Mouse (Mus musculus) hindbrain, embryonic 16.5 days (tissue): ENCODE measurements at regions not wholly inside any gene's neighbourhood (a gene's known extent, or its start where the extent isn't known, plus 50 kb on each side); places are given as distances from the start of the nearest gene placed in this dataset.

Experiments used
- ATAC-seq: fragments of 200-750 bp; cut with Nextera tagmentation; 2 replicates; pipeline ENCODE4 v1.8.0; 2017; ENCODE audit warnings: moderate TSS enrichment, moderate library complexity
- H3K27ac ChIP-seq: fragments of 300-500 bp; sonication (generic); 2 replicates; pipeline ENCODE4 v1.5.1; 2014; ENCODE audit warnings: low read depth, mild to moderate bottlenecking, control low read depth, low read length, moderate library complexity
- H3K27me3 ChIP-seq: fragments of 300-500 bp; sonication (generic); replicated peaks from 2 replicates; pipeline ENCODE4 v1.6.1; 2014; ENCODE audit warnings: low read length; ENCODE audit not compliant: control insufficient read depth, insufficient read depth
- H3K36me3 ChIP-seq: fragments of 300-500 bp; sonication (generic); 2 replicates; pipeline ENCODE4 v1.6.1; 2014; ENCODE audit warnings: mild to moderate bottlenecking, low read length, moderate library complexity, mixed read lengths; ENCODE audit not compliant: control insufficient read depth, insufficient read depth
- H3K4me1 ChIP-seq: fragments of 300-500 bp; sonication (generic); 2 replicates; pipeline ENCODE4 v1.6.1; 2014; ENCODE audit warnings: low read depth, low read length; ENCODE audit not compliant: control insufficient read depth, insufficient read depth
- H3K4me2 ChIP-seq: fragments of 300-500 bp; sonication (generic); 2 replicates; pipeline ENCODE4 v1.6.1; 2014; ENCODE audit warnings: mild to moderate bottlenecking, low read length, control low read depth, moderate library complexity
- H3K4me3 ChIP-seq: fragments of 300-500 bp; sonication (generic); 2 replicates; pipeline ENCODE4 v1.5.1; 2014; ENCODE audit warnings: mild to moderate bottlenecking, low read length, control low read depth, moderate library complexity
- H3K9ac ChIP-seq: fragments of 300-500 bp; sonication (generic); 2 replicates; pipeline ENCODE4 v1.6.1; 2014; ENCODE audit warnings: low read depth, mild to moderate bottlenecking, control low read depth, low read length, moderate library complexity
- H3K9me3 ChIP-seq: fragments of 300-500 bp; sonication (generic); 2 replicates; pipeline ENCODE4 v1.6.1; 2014; ENCODE audit warnings: mild to moderate bottlenecking, low read length, moderate library complexity; ENCODE audit not compliant: control insufficient read depth
- WGBS: fragments of 180-500 bp; shearing (Covaris S2); extraction: QIAGEN DNeasy Blood & Tissue Kit; methylation state at CpG from one replicate; pipeline ENCODE4 v1.1.7; 2014; 5-methylcytosine and 5-hydroxymethylcytosine counted together

GRCm38 (mm10) chr1:190639846-190640245, 271.7 kb downstream of the Rps6kc1 start:
- WGBS, result 88% methylated on average over 11 of the region's 11 CpGs
- H3K9me3 ChIP-seq, result no peaks in the 10 kb centered on the region
- H3K4me1 ChIP-seq, result no peaks in the 10 kb centered on the region
- no peak overlapping the region for H3K27ac ChIP-seq
- no peak for ATAC-seq
- no peak overlapping the region for H3K4me2 ChIP-seq
- no peaks in the 10 kb centered on the region for H3K36me3 ChIP-seq
- H3K27me3 ChIP-seq, result no peaks in the 10 kb centered on the region
- no peak overlapping the region for H3K4me3 ChIP-seq
- no peak overlapping the region for H3K9ac ChIP-seq

- H3K36me3 ChIP-seq, result no peaks in the 10 kb centered on the region
- H3K4me1 ChIP-seq, result no peaks in the 10 kb centered on the region
- no peak for ATAC-seq
- WGBS, result 90% methylated on average over 2 of the region's 2 CpGs
- H3K9me3 ChIP-seq, result no peaks in the 10 kb centered on the region
- H3K27me3 ChIP-seq, result no peaks in the 10 kb centered on the region
- no peak overlapping the region for H3K4me3 ChIP-seq
- H3K4me2 ChIP-seq, result no peak overlapping the region
- no peak overlapping the region for H3K27ac ChIP-seq
- H3K9ac ChIP-seq, result no peak overlapping the region
These were observed 276.6 kb downstream of the Rps6kc1 start for GRCm38 (mm10) chr1:190634935-190635334.

- no peak for ATAC-seq
- Histone ChIP-seq H3K9me3 (no peaks in the 10 kb centered on the region), H3K4me1 (no peaks in the 10 kb centered on the region), H3K4me2 (no peak overlapping the region), H3K9ac (no peak overlapping the region), H3K27ac (no peak overlapping the region), H3K27me3 (no peaks in the 10 kb centered on the region), H3K4me3 (no peak overlapping the region), H3K36me3 (no peaks in the 10 kb centered on the region)
- 39% methylated on average over 2 of the region's 2 CpGs for WGBS
These were observed 279.9 kb downstream of the Rps6kc1 start for GRCm38 (mm10) chr1:190631641-190632040.

- no peak overlapping the region for H3K9ac ChIP-seq
- H3K27me3 ChIP-seq, result no peaks in the 10 kb centered on the region
- H3K36me3 ChIP-seq, result no peaks in the 10 kb centered on the region
- no peak overlapping the region for H3K27ac ChIP-seq
- no peak for ATAC-seq
- no peaks in the 10 kb centered on the region for H3K9me3 ChIP-seq
- H3K4me1 ChIP-seq, result no peaks in the 10 kb centered on the region
- H3K4me3 ChIP-seq, result no peak overlapping the region
- H3K4me2 ChIP-seq, result no peak overlapping the region
- WGBS, result 96% methylated on average over 5 of the region's 5 CpGs
These were observed 281.4 kb downstream of the Rps6kc1 start for GRCm38 (mm10) chr1:190630193-190630592.

GRCm38 (mm10) chr1:190623916-190624315, 287.7 kb downstream of the Rps6kc1 start:
- no peak overlapping the region for H3K9ac ChIP-seq
- no peak for ATAC-seq
- no peaks in the 10 kb centered on the region for H3K9me3 ChIP-seq
- H3K27ac ChIP-seq, result no peak overlapping the region
- WGBS, result 77% methylated on average over 8 of the region's 8 CpGs
- no peak overlapping the region for H3K4me3 ChIP-seq
- no peak overlapping the region for H3K4me2 ChIP-seq
- H3K36me3 ChIP-seq, result no peaks in the 10 kb centered on the region
- no peaks in the 10 kb centered on the region for H3K4me1 ChIP-seq
- H3K27me3 ChIP-seq, result no peaks in the 10 kb centered on the region

GRCm38 (mm10) chr1:190600425-190600824, 311.1 kb downstream of the Rps6kc1 start:
- Histone ChIP-seq H3K27me3 (no peaks in the 10 kb centered on the region), H3K4me1 (no peaks in the 10 kb centered on the region), H3K9ac (no peak overlapping the region), H3K9me3 (no peaks in the 10 kb centered on the region), H3K4me2 (no peak overlapping the region), H3K27ac (no peak overlapping the region), H3K4me3 (no peak overlapping the region), H3K36me3 (no peaks in the 10 kb centered on the region)
- WGBS, result 83% methylated on average over 3 of the region's 3 CpGs
- no peak for ATAC-seq

- no peaks in the 10 kb centered on the region for H3K4me1 ChIP-seq
- no peaks in the 10 kb centered on the region for H3K27me3 ChIP-seq
- H3K9ac ChIP-seq, result no peak overlapping the region
- ATAC-seq, result no peak
- H3K9me3 ChIP-seq, result no peaks in the 10 kb centered on the region
- 88% methylated on average over 11 of the region's 11 CpGs for WGBS
- no peaks in the 10 kb centered on the region for H3K36me3 ChIP-seq
- H3K4me2 ChIP-seq, result no peak overlapping the region
- H3K27ac ChIP-seq, result no peak overlapping the region
- no peak overlapping the region for H3K4me3 ChIP-seq
These were observed 311.9 kb downstream of the Rps6kc1 start for GRCm38 (mm10) chr1:190599622-190600021.

GRCm38 (mm10) chr1:190596209-190596608, 315.4 kb downstream of the Rps6kc1 start:
- Histone ChIP-seq H3K9me3 (no peaks in the 10 kb centered on the region), H3K4me3 (no peak overlapping the region), H3K27ac (no peak overlapping the region), H3K4me1 (no peaks in the 10 kb centered on the region), H3K4me2 (no peak overlapping the region), H3K36me3 (no peaks in the 10 kb centered on the region), H3K27me3 (no peaks in the 10 kb centered on the region), H3K9ac (no peak overlapping the region)
- 97% methylated on average over 2 of the region's 2 CpGs for WGBS
- no peak for ATAC-seq

- no peak overlapping the region for H3K27ac ChIP-seq
- H3K4me1 ChIP-seq, result no peaks in the 10 kb centered on the region
- H3K4me3 ChIP-seq, result no peak overlapping the region
- no peak overlapping the region for H3K9ac ChIP-seq
- H3K4me2 ChIP-seq, result no peak overlapping the region
- H3K36me3 ChIP-seq, result no peaks in the 10 kb centered on the region
- H3K27me3 ChIP-seq, result no peaks in the 10 kb centered on the region
- 97% methylated on average over 7 of the region's 7 CpGs for WGBS
- H3K9me3 ChIP-seq, result no peaks in the 10 kb centered on the region
- no peak for ATAC-seq
These were observed 319.9 kb downstream of the Rps6kc1 start for GRCm38 (mm10) chr1:190591621-190592020.

GRCm38 (mm10) chr1:190589586-190589985, 322.0 kb downstream of the Rps6kc1 start:
- H3K4me3 ChIP-seq, result no peak overlapping the region
- no peaks in the 10 kb centered on the region for H3K4me1 ChIP-seq
- H3K27ac ChIP-seq, result no peak overlapping the region
- H3K36me3 ChIP-seq, result no peaks in the 10 kb centered on the region
- ATAC-seq, result no peak
- no peaks in the 10 kb centered on the region for H3K9me3 ChIP-seq
- H3K27me3 ChIP-seq, result no peaks in the 10 kb centered on the region
- 67% methylated on average over 2 of the region's 2 CpGs for WGBS
- no peak overlapping the region for H3K9ac ChIP-seq
- no peak overlapping the region for H3K4me2 ChIP-seq
